Mouse (Mus musculus): Measurements from ENCODE around the gene Trim72. TPM values are rescaled to one million over a fixed set of nuclear protein-coding genes. Genes with fewer than 3 reads are reported as not detected.

Trim72 gene
- total and polyA plus RNA-seq, 3 experiments = 0.14 to 0.19 TPM; not detected in 1

DNA sequence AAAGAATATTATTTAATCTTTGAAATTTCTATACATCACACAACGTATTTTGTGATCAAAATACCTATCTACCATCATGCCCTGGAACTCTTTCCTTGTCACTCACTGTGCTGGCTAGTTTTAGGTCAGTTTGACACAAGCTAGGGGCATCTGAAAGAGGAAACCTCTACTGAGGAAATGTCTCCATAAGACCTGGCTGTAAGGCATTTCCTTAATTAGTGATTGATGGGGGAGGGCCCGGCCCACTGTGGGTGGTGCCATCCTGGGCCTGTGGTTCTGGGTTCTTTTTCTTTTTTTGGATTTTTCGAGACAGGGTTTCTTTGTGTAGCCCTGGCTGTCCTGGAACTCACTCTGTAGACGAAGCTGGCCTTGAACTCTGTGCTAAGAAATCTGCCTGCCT is 55.3 kb downstream of the Trim72 start:
- Histone ChIP-seq H3K27ac (ENCODE audit: control insufficient read depth, low read depth, low read length) (no peak overlapping the region), H3K9ac (ENCODE audit: control insufficient read depth, low read depth, low read length, poor library complexity, severe bottlenecking) (no peak overlapping the region), H3K4me3 (ENCODE audit: control insufficient read depth in 1 of 2, insufficient read depth in 1 of 2, low read depth in 2 of 2, low read length in 2 of 2) (no peak overlapping the region), H3K4me1 (ENCODE audit: control insufficient read depth in 1 of 2, insufficient read depth in 2 of 2, low read length in 2 of 2) (no peaks in the 10 kb centered on the region), H3K9me3 (replicated peaks; ENCODE audit: insufficient read depth, low read length) (no peaks in the 10 kb centered on the region), H3K27me3 (ENCODE audit: control insufficient read depth in 1 of 2, insufficient read depth in 2 of 2, low read length in 2 of 2) (peaks cover 4 to 10% of the 10 kb centered on the region in 2 experiments; a peak in 3 of 4 replicates), H3K36me3 (ENCODE audit: control insufficient read depth in 1 of 2, insufficient read depth in 2 of 2, low read length in 2 of 2) (no peaks in the 10 kb centered on the region), H3K79me2 (ENCODE audit: control insufficient read depth, insufficient read depth, low read length, poor library complexity) (no peaks in the 10 kb centered on the region)
- TF ChIP-seq RAD21 (IDR thresholded peaks at IDR 0.05; ENCODE audit: low read depth, low read length) (no peak), ZKSCAN1 (IDR thresholded peaks at IDR 0.05; ENCODE audit: low read depth, low read length) (no peak), POLR2A (IDR thresholded peaks at IDR 0.05; ENCODE audit: control insufficient read depth in 1 of 2, insufficient read depth in 1 of 2, low read depth in 1 of 2, low read length in 2 of 2, poor library complexity in 1 of 2) (no peak), RCOR1 (IDR thresholded peaks at IDR 0.05; ENCODE audit: low read depth, low read length) (no peak), KAT2A (conservative IDR thresholded peaks at IDR 0.05; ENCODE audit: low read depth, low read length) (no peak), MAX (IDR thresholded peaks at IDR 0.05; ENCODE audit: low read length) (no peak), BHLHE40 (IDR thresholded peaks at IDR 0.05; ENCODE audit: borderline replicate concordance, low read depth, low read length) (no peak), UBTF (IDR thresholded peaks at IDR 0.05; ENCODE audit: borderline replicate concordance, insufficient read depth, low read depth, low read length) (no peak), MYC (IDR thresholded peaks at IDR 0.05; ENCODE audit: low read depth, low read length) (no peak), POLR2AphosphoS2 (IDR thresholded peaks at IDR 0.05; ENCODE audit: low read length) (no peak), ETS1 (IDR thresholded peaks at IDR 0.05; ENCODE audit: low read depth, low read length) (no peak), JUND (IDR thresholded peaks at IDR 0.05; ENCODE audit: low read depth, low read length) (no peak), MAFK (IDR thresholded peaks at IDR 0.05; ENCODE audit: borderline replicate concordance, low read depth, low read length) (no peak), MEF2A (IDR thresholded peaks at IDR 0.05; ENCODE audit: extremely low read depth, insufficient replicate concordance, low read depth, low read length, poor library complexity, severe bottlenecking) (no peak), NELFE (IDR thresholded peaks at IDR 0.05; ENCODE audit: low read depth, low read length) (no peak), CHD1 (IDR thresholded peaks at IDR 0.05; ENCODE audit: low read depth, low read length) (no peak), USF1 (IDR thresholded peaks at IDR 0.05; ENCODE audit: low read depth, low read length) (no peak), SIN3A (IDR thresholded peaks at IDR 0.05; ENCODE audit: low read length) (no peak), MAZ (IDR thresholded peaks at IDR 0.05; ENCODE audit: low read depth, low read length) (no peak)
- DNase-seq (ENCODE audit: low read depth, low spot score) = no peak

Other genes with a start within 250 kb of the Trim72 start
- 31.4 and 37.5 TPM in 2 replicates for gene Orai3, start 234.1 kb upstream of the Trim72 start, total RNA-seq (2012; rRNA removed)
- 10 to 100 TPM in 1 of 2 experiments, not detected in 1; 47.2 TPM for gene Orai3, start 234.1 kb upstream of the Trim72 start, polyA plus RNA-seq (2012; ENCODE audit: insufficient read depth in 1 of 2, insufficient read length in 2 of 2, low read depth in 1 of 2, low replicate concordance in 2 of 2, missing spikeins in 1 of 2)
- 9.2 and 10.3 TPM in 2 replicates for gene Setd1a, start 227.3 kb upstream of the Trim72 start, total RNA-seq (2012; rRNA removed)
- gene Setd1a, start 227.3 kb upstream of the Trim72 start, polyA plus RNA-seq (2012; ENCODE audit: insufficient read depth in 1 of 2, insufficient read length in 2 of 2, low read depth in 1 of 2, low replicate concordance in 2 of 2, missing spikeins in 1 of 2) = 10 to 100 TPM in 1 of 2 experiments, not detected in 1; 55.9 TPM
- 0.73 and 0.88 TPM in 2 replicates for gene Gm49388, start 218.3 kb upstream of the Trim72 start, total RNA-seq (2012; rRNA removed)
- gene Gm49388, start 218.3 kb upstream of the Trim72 start, polyA plus RNA-seq (2012; ENCODE audit: insufficient read depth in 1 of 2, insufficient read length in 2 of 2, low read depth in 1 of 2, low replicate concordance in 2 of 2, missing spikeins in 1 of 2) = 1 to 10 TPM in 1 of 2 experiments, not detected in 1; 1.3 TPM
- 0.59 and 1.4 TPM in 2 replicates for gene Hsd3b7, start 203.3 kb upstream of the Trim72 start, total RNA-seq (2012; rRNA removed)
- gene Hsd3b7, start 203.3 kb upstream of the Trim72 start, polyA plus RNA-seq (2012; ENCODE audit: insufficient read depth in 1 of 2, insufficient read length in 2 of 2, low read depth in 1 of 2, low replicate concordance in 2 of 2, missing spikeins in 1 of 2) = under 1 TPM in 1 of 2 experiments, not detected in 1; 0.75 TPM
- 44.4 and 47.8 TPM in 2 replicates for gene Stx4a, start 179.7 kb upstream of the Trim72 start, total RNA-seq (2012; rRNA removed)
- 100 to 1,000 TPM in 1 of 2 experiments, not detected in 1; 121 TPM for gene Stx4a, start 179.7 kb upstream of the Trim72 start, polyA plus RNA-seq (2012; ENCODE audit: insufficient read depth in 1 of 2, insufficient read length in 2 of 2, low read depth in 1 of 2, low replicate concordance in 2 of 2, missing spikeins in 1 of 2)
- 0.03 and 0.15 TPM in 2 replicates for gene Stx1b, start 179.4 kb upstream of the Trim72 start, total RNA-seq (2012; rRNA removed)
- gene Stx1b, start 179.4 kb upstream of the Trim72 start, polyA plus RNA-seq (2012; ENCODE audit: insufficient read depth in 1 of 2, insufficient read length in 2 of 2, low read depth in 1 of 2, low replicate concordance in 2 of 2, missing spikeins in 1 of 2) = under 1 TPM in 1 of 2 experiments, not detected in 1; 0.56 TPM
- 30.1 and 35.8 TPM in 2 replicates for gene Zfp646, start 127.7 kb upstream of the Trim72 start, total RNA-seq (2012; rRNA removed)
- 10 to 100 TPM in 1 of 2 experiments, not detected in 1; 38.2 TPM for gene Zfp646, start 127.7 kb upstream of the Trim72 start, polyA plus RNA-seq (2012; ENCODE audit: insufficient read depth in 1 of 2, insufficient read length in 2 of 2, low read depth in 1 of 2, low replicate concordance in 2 of 2, missing spikeins in 1 of 2)
- gene Zfp668, start 127.1 kb upstream of the Trim72 start, total RNA-seq (2012; rRNA removed) = 7.7 and 9.1 TPM in 2 replicates
- 10 to 100 TPM in 1 of 2 experiments, not detected in 1; 15.6 TPM for gene Zfp668, start 127.1 kb upstream of the Trim72 start, polyA plus RNA-seq (2012; ENCODE audit: insufficient read depth in 1 of 2, insufficient read length in 2 of 2, low read depth in 1 of 2, low replicate concordance in 2 of 2, missing spikeins in 1 of 2)
- gene Prss53, start 113.0 kb upstream of the Trim72 start, total RNA-seq (2012; rRNA removed) = 0.10 and 0.15 TPM in 2 replicates
- under 1 TPM in 1 of 2 experiments, not detected in 1; 0.77 TPM for gene Prss53, start 113.0 kb upstream of the Trim72 start, polyA plus RNA-seq (2012; ENCODE audit: insufficient read depth in 1 of 2, insufficient read length in 2 of 2, low read depth in 1 of 2, low replicate concordance in 2 of 2, missing spikeins in 1 of 2)
- gene Gm21974, start 108.5 kb upstream of the Trim72 start, total RNA-seq (2012; rRNA removed) = not detected in 2 replicates
- not detected for gene Gm21974, start 108.5 kb upstream of the Trim72 start, polyA plus RNA-seq (2012; ENCODE audit: insufficient read depth in 1 of 2, insufficient read length in 2 of 2, low read depth in 1 of 2, low replicate concordance in 2 of 2, missing spikeins in 1 of 2)
- gene Vkorc1, start 108.3 kb upstream of the Trim72 start, total RNA-seq (2012; rRNA removed) = 28.7 and 36.2 TPM in 2 replicates
- 10 to 100 TPM in 1 of 2 experiments, not detected in 1; 66.4 TPM for gene Vkorc1, start 108.3 kb upstream of the Trim72 start, polyA plus RNA-seq (2012; ENCODE audit: insufficient read depth in 1 of 2, insufficient read length in 2 of 2, low read depth in 1 of 2, low replicate concordance in 2 of 2, missing spikeins in 1 of 2)
- 32.6 and 35.0 TPM in 2 replicates for gene Bckdk, start 99.9 kb upstream of the Trim72 start, total RNA-seq (2012; rRNA removed)
- gene Bckdk, start 99.9 kb upstream of the Trim72 start, polyA plus RNA-seq (2012; ENCODE audit: insufficient read depth in 1 of 2, insufficient read length in 2 of 2, low read depth in 1 of 2, low replicate concordance in 2 of 2, missing spikeins in 1 of 2) = 100 to 1,000 TPM in 1 of 2 experiments, not detected in 1; 126 TPM
- gene Kat8, start 91.4 kb upstream of the Trim72 start, total RNA-seq (2012; rRNA removed) = 40.3 and 45.8 TPM in 2 replicates
- gene Kat8, start 91.4 kb upstream of the Trim72 start, polyA plus RNA-seq (2012; ENCODE audit: insufficient read depth in 1 of 2, insufficient read length in 2 of 2, low read depth in 1 of 2, low replicate concordance in 2 of 2, missing spikeins in 1 of 2) = 10 to 100 TPM in 1 of 2 experiments, not detected in 1; 39.5 TPM
- gene Prss8, start 73.8 kb upstream of the Trim72 start, total RNA-seq (2012; rRNA removed) = 0.12 TPM in 1 of 2 replicates, not detected in the other
- gene Prss8, start 73.8 kb upstream of the Trim72 start, polyA plus RNA-seq (2012; ENCODE audit: insufficient read depth in 1 of 2, insufficient read length in 2 of 2, low read depth in 1 of 2, low replicate concordance in 2 of 2, missing spikeins in 1 of 2) = under 1 TPM in 1 of 2 experiments, not detected in 1; 0.21 TPM
- 1.7 and 1.9 TPM in 2 replicates for gene Prss36, start 57.2 kb upstream of the Trim72 start, total RNA-seq (2012; rRNA removed)
- 1 to 10 TPM in 1 of 2 experiments, not detected in 1; 5.1 TPM for gene Prss36, start 57.2 kb upstream of the Trim72 start, polyA plus RNA-seq (2012; ENCODE audit: insufficient read depth in 1 of 2, insufficient read length in 2 of 2, low read depth in 1 of 2, low replicate concordance in 2 of 2, missing spikeins in 1 of 2)
- gene Fus, start 36.5 kb upstream of the Trim72 start, total RNA-seq (2012; rRNA removed) = 49.7 and 60.5 TPM in 2 replicates
- 100 to 1,000 TPM; 346 to 848 TPM for gene Fus, start 36.5 kb upstream of the Trim72 start, polyA plus RNA-seq (2012; ENCODE audit: insufficient read depth in 1 of 2, insufficient read length in 2 of 2, low read depth in 1 of 2, low replicate concordance in 2 of 2, missing spikeins in 1 of 2)
- 0.10 and 0.12 TPM in 2 replicates for gene Pycard, start 10.1 kb upstream of the Trim72 start, total RNA-seq (2012; rRNA removed)
- under 1 TPM in 1 of 2 experiments, not detected in 1; 0.24 TPM for gene Pycard, start 10.1 kb upstream of the Trim72 start, polyA plus RNA-seq (2012; ENCODE audit: insufficient read depth in 1 of 2, insufficient read length in 2 of 2, low read depth in 1 of 2, low replicate concordance in 2 of 2, missing spikeins in 1 of 2)
- not detected in 2 replicates for gene Itgam, start 58.7 kb downstream of the Trim72 start, total RNA-seq (2012; rRNA removed)
- not detected for gene Itgam, start 58.7 kb downstream of the Trim72 start, polyA plus RNA-seq (2012; ENCODE audit: insufficient read depth in 1 of 2, insufficient read length in 2 of 2, low read depth in 1 of 2, low replicate concordance in 2 of 2, missing spikeins in 1 of 2)
- gene Gm49368, start 58.7 kb downstream of the Trim72 start, total RNA-seq (2012; rRNA removed) = not detected in 2 replicates
- gene Gm49368, start 58.7 kb downstream of the Trim72 start, polyA plus RNA-seq (2012; ENCODE audit: insufficient read depth in 1 of 2, insufficient read length in 2 of 2, low read depth in 1 of 2, low replicate concordance in 2 of 2, missing spikeins in 1 of 2) = not detected
- gene Itgax, start 125.6 kb downstream of the Trim72 start, total RNA-seq (2012; rRNA removed) = 0.08 TPM in 1 of 2 replicates, not detected in the other
- under 1 TPM in 1 of 2 experiments, not detected in 1; 0.01 TPM for gene Itgax, start 125.6 kb downstream of the Trim72 start, polyA plus RNA-seq (2012; ENCODE audit: insufficient read depth in 1 of 2, insufficient read length in 2 of 2, low read depth in 1 of 2, low replicate concordance in 2 of 2, missing spikeins in 1 of 2)
- gene Itgad, start 150.4 kb downstream of the Trim72 start, total RNA-seq (2012; rRNA removed) = not detected in 2 replicates
- not detected for gene Itgad, start 150.4 kb downstream of the Trim72 start, polyA plus RNA-seq (2012; ENCODE audit: insufficient read depth in 1 of 2, insufficient read length in 2 of 2, low read depth in 1 of 2, low replicate concordance in 2 of 2, missing spikeins in 1 of 2)
- gene Cox6a2, start 202.4 kb downstream of the Trim72 start, total RNA-seq (2012; rRNA removed) = 2.9 and 3.1 TPM in 2 replicates
- 10 to 100 TPM in 1 of 2 experiments, not detected in 1; 18.2 TPM for gene Cox6a2, start 202.4 kb downstream of the Trim72 start, polyA plus RNA-seq (2012; ENCODE audit: insufficient read depth in 1 of 2, insufficient read length in 2 of 2, low read depth in 1 of 2, low replicate concordance in 2 of 2, missing spikeins in 1 of 2)
- 13.3 and 14.6 TPM in 2 replicates for gene Armc5, start 233.4 kb downstream of the Trim72 start, total RNA-seq (2012; rRNA removed)
- gene Armc5, start 233.4 kb downstream of the Trim72 start, polyA plus RNA-seq (2012; ENCODE audit: insufficient read depth in 1 of 2, insufficient read length in 2 of 2, low read depth in 1 of 2, low replicate concordance in 2 of 2, missing spikeins in 1 of 2) = 10 to 100 TPM in 1 of 2 experiments, not detected in 1; 23.7 TPM
- 1.2 and 1.5 TPM in 2 replicates for gene 9130023H24Rik, start 234.1 kb downstream of the Trim72 start, total RNA-seq (2012; rRNA removed)
- gene 9130023H24Rik, start 234.1 kb downstream of the Trim72 start, polyA plus RNA-seq (2012; ENCODE audit: insufficient read depth in 1 of 2, insufficient read length in 2 of 2, low read depth in 1 of 2, low replicate concordance in 2 of 2, missing spikeins in 1 of 2) = under 1 TPM in 1 of 2 experiments, not detected in 1; 0.96 TPM
- gene Tgfb1i1, start 242.9 kb downstream of the Trim72 start, total RNA-seq (2012; rRNA removed) = 0.10 TPM in 1 of 2 replicates, not detected in the other
- under 1 TPM in 1 of 2 experiments, not detected in 1; 0.21 TPM for gene Tgfb1i1, start 242.9 kb downstream of the Trim72 start, polyA plus RNA-seq (2012; ENCODE audit: insufficient read depth in 1 of 2, insufficient read length in 2 of 2, low read depth in 1 of 2, low replicate concordance in 2 of 2, missing spikeins in 1 of 2)

Measured in MEL (cell line).